Mouse (Mus musculus) heart, embryonic 15.5 days (tissue): Measurements from ENCODE around the gene Cygb. TPM values are rescaled to one million over a fixed set of nuclear protein-coding genes. Genes with fewer than 3 reads are reported as not detected.

Experiments used
- ATAC-seq: fragments of 200-750 bp; cut with Nextera tagmentation; replicated peaks from 2 replicates; pipeline ENCODE4 v1.8.0; 2017; ENCODE audit warnings: low read depth, moderate TSS enrichment; ENCODE audit not compliant: insufficient number of reproducible peaks, insufficient read depth, low FRiP score
- H3K27ac ChIP-seq: fragments of 300-500 bp; sonication (generic); 2 replicates; pipeline ENCODE4 v1.5.1; 2015; ENCODE audit warnings: mild to moderate bottlenecking, inconsistent platforms
- H3K27me3 ChIP-seq: fragments of 300-500 bp; sonication (generic); 2 replicates; pipeline ENCODE4 v1.6.1; 2015; ENCODE audit warnings: inconsistent platforms
- H3K36me3 ChIP-seq: fragments of 300-500 bp; sonication (generic); 2 replicates; pipeline ENCODE4 v1.6.1; 2015; ENCODE audit warnings: mild to moderate bottlenecking, inconsistent platforms
- H3K4me1 ChIP-seq: fragments of 300-500 bp; sonication (generic); replicated peaks from 2 replicates; pipeline ENCODE4 v1.6.1; 2015; ENCODE audit warnings: inconsistent platforms
- H3K4me2 ChIP-seq: fragments of 300-500 bp; sonication (generic); 2 replicates; pipeline ENCODE4 v1.6.1; 2015; ENCODE audit warnings: inconsistent platforms, mild to moderate bottlenecking, moderate library complexity
- H3K4me3 ChIP-seq: fragments of 300-500 bp; sonication (generic); 2 replicates; pipeline ENCODE4 v1.5.1; 2015; ENCODE audit warnings: mild to moderate bottlenecking, inconsistent platforms
- H3K9ac ChIP-seq: fragments of 300-500 bp; sonication (generic); 2 replicates; pipeline ENCODE4 v1.6.1; 2015; ENCODE audit warnings: mild to moderate bottlenecking, inconsistent platforms
- H3K9me3 ChIP-seq: fragments of 300-500 bp; sonication (generic); replicated peaks from 2 replicates; pipeline ENCODE4 v1.6.1; 2016; ENCODE audit warnings: inconsistent platforms
- WGBS: fragments of 180-500 bp; shearing (Covaris S2); methylation state at CpG from one replicate; pipeline ENCODE4 v1.1.7; 2015; ENCODE audit warnings: mixed read lengths; 5-methylcytosine and 5-hydroxymethylcytosine counted together
- polyA plus RNA-seq: library from polyadenylated mRNA; unstranded; fragments of >200 nt; fragmentation: Nextera tagmentation; extraction: Ambion mirVana; gene quantifications from 2 replicates; pipeline ENCODE4 v1.2.1, GENCODE M21; 2015

Cygb gene
- polyA plus RNA-seq, 1 experiment from 2014 or later: 9.1 TPM

DNA sequence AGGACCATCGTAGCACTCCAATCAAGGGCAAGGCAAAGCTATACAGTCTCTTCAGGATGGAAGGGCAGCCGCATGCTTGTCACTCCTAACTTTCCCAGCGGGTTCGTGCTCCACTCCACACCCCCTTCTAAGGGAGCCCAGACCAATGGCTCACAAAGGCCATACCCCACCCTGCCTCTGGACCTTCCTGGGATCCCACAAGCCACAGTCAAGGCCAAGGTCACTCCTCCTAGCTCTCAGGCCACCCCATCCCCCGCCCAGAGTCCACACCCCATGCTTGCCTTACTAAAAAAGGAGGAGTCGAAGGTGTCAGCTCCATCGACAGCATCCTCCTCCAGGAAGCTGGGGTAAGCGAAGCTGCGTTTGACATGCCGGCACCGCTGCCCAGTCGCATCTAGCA lies 50.0 kb downstream of the Cygb start:
- no peak overlapping the region for H3K27ac ChIP-seq
- no peak overlapping the region for H3K4me2 ChIP-seq
- no peaks in the 10 kb centered on the region for H3K4me1 ChIP-seq
- H3K4me3 ChIP-seq: no peak overlapping the region
- no peaks in the 10 kb centered on the region for H3K27me3 ChIP-seq
- H3K36me3 ChIP-seq: peaks cover 30% of the 10 kb centered on the region; the same call in 1 of the 2 replicates
- no peak overlapping the region for H3K9ac ChIP-seq
- WGBS: 89% methylated on average over 12 of the region's 12 CpGs
- no peak for ATAC-seq
- H3K9me3 ChIP-seq: no peaks in the 10 kb centered on the region

DNA sequence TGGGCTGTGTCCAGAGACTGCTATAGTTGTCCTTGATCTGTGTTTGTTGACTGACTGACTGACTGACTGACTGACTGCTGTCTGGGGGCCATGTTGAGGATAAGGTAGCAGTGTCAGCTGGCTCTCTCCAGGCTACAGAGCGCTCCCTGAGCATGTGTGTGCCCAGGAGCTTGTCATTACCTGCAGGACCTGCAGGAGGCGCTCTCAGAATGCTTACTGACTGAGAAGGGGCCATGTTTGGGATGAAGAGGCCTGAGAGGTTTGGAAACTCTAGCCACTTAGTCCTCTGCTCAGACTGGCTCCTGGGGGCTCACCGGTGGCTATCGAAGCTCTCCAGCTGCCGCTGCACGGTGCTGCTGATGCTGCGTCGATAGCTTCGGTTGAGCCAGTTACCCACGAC lies 50.8 kb downstream of the Cygb start:
- no peaks in the 10 kb centered on the region for H3K9me3 ChIP-seq
- no peaks in the 10 kb centered on the region for H3K4me1 ChIP-seq
- no peak for ATAC-seq
- no peak overlapping the region for H3K9ac ChIP-seq
- no peak overlapping the region for H3K27ac ChIP-seq
- H3K4me2 ChIP-seq: no peak overlapping the region
- 75% methylated on average over 10 of the region's 10 CpGs for WGBS
- no peak overlapping the region for H3K4me3 ChIP-seq
- H3K36me3 ChIP-seq: peaks cover 37% of the 10 kb centered on the region; the same call in 1 of the 2 replicates
- H3K27me3 ChIP-seq: no peaks in the 10 kb centered on the region

DNA sequence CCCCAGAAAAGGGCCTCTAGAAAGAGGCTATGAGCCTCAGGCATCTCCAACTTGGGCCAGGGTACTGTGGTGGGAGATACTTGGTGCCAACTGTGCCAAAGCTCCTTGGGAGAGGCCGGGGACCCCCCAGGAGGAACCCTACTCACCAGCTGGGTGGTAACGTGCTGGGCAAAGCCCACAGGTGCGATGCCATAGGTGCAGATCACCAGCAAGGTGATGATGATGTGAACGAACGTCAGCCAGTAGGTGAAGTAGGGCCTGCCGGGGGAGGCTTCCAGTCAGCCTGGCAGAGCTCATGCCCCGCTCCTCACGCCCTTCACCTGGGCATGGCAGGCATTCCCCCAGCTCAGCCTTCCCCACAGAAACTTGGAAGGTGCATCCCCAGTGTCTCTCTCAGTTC lies 52.1 kb downstream of the Cygb start:
- H3K4me3 ChIP-seq: no peak overlapping the region
- no peak overlapping the region for H3K9ac ChIP-seq
- peaks cover 37% of the 10 kb centered on the region; the same call in 1 of the 2 replicates for H3K36me3 ChIP-seq
- H3K4me1 ChIP-seq: no peaks in the 10 kb centered on the region
- H3K27ac ChIP-seq: no peak overlapping the region
- no peaks in the 10 kb centered on the region for H3K27me3 ChIP-seq
- no peak overlapping the region for H3K4me2 ChIP-seq
- no peaks in the 10 kb centered on the region for H3K9me3 ChIP-seq
- WGBS: 86% methylated on average over 8 of the region's 8 CpGs
- ATAC-seq: no peak

DNA sequence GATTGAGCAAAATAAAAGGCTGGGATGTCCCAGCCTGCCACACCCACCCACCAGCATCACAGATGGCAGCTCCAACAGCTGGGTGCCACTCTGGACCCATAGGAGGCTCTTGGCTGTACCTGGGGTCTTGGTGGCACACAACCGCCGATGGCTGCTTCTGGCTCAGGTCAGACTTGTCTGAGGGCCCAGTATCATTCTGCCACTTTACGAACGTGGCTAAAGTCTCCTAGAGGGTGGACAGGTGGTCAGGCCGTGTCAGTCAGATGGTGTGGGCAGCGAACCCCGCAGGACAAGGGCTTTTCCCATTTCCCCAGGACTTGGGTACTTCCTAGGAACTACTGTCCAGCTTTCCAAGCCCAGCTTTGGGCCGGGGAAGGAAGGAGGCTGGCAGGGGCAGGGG lies 52.9 kb downstream of the Cygb start:
- Histone ChIP-seq H3K9ac (no peak overlapping the region), H3K27ac (no peak overlapping the region), H3K36me3 (peaks cover 37% of the 10 kb centered on the region; the same call in 1 of the 2 replicates), H3K27me3 (no peaks in the 10 kb centered on the region), H3K4me1 (no peaks in the 10 kb centered on the region), H3K4me3 (no peak overlapping the region), H3K9me3 (no peaks in the 10 kb centered on the region), H3K4me2 (no peak overlapping the region)
- 89% methylated on average over 8 of the region's 8 CpGs for WGBS
- no peak for ATAC-seq

DNA sequence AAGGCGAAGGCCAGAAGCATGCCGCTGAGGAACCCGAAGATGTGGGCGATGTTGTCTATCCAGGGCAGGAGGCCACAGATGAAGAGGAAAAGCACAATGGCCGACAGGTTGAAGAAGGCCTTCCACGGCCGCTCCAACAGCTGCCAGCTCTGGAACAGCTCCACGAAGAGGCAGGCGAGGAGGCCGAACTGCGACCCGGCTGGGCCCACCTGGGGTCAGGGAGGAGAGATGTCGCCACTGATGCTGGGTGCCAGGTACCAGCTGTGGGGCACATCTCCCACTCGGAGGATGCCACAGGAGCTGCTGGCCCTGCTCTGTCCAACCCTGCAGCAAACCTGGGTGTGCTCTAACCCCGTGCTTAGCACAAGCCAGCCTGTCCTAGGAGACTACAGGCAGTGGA lies 54.9 kb downstream of the Cygb start:
- WGBS: 91% methylated on average over 15 of the region's 15 CpGs

DNA sequence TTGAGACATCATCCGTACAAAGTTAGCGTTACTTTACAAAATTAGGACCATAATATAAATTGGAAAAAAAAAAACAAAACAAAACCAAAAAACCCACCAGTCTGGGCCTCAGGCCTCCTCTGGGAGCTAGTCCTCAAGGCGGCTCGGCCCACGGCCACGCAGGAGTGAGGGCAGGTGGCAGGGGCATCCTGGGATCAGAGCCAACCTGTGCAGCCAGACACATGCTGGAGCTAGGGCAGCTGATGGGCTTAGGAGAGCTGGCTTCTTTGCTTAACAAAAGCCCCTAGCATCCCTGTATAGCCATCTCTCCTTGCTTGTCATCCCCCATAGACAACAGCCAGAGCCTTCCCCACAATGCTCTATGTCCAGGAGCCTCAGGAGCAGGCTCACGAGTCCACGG lies 55.9 kb downstream of the Cygb start:
- Histone ChIP-seq H3K27me3 (no peaks in the 10 kb centered on the region), H3K4me2 (no peak overlapping the region), H3K27ac (no peak overlapping the region), H3K4me3 (no peak overlapping the region), H3K4me1 (no peaks in the 10 kb centered on the region), H3K9me3 (no peaks in the 10 kb centered on the region), H3K36me3 (peaks cover 20% of the 10 kb centered on the region; the same call in 1 of the 2 replicates), H3K9ac (no peak overlapping the region)
- 87% methylated on average over 8 of the region's 8 CpGs for WGBS
- ATAC-seq: no peak

More for the DNA sequence above, 54.9 kb downstream of the Cygb start:
- Histone ChIP-seq H3K27ac (no peak overlapping the region), H3K9ac (no peak overlapping the region), H3K4me1 (no peaks in the 10 kb centered on the region), H3K4me3 (no peak overlapping the region), H3K9me3 (no peaks in the 10 kb centered on the region), H3K36me3 (peaks cover 30% of the 10 kb centered on the region; the same call in 1 of the 2 replicates), H3K4me2 (no peak overlapping the region), H3K27me3 (no peaks in the 10 kb centered on the region)
- ATAC-seq: no peak

DNA sequence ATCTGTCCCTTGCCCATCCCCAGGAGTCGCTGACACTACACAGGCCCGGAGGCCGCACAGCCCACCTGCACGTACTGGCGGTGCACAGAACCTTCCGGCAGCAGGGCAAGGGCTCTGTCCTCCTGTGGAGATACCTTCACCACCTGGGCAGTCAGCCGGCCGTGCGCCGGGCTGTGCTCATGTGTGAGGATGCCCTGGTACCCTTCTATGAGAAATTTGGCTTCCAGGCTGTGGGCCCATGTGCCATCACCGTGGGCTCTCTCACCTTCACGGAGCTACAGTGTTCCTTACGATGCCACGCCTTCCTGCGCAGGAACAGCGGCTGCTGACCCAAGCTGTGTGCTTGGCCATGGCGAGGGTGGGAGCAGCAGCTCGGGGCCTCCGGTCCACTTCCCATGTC lies 57.3 kb downstream of the Cygb start:
- peaks cover 16% of the 10 kb centered on the region; the same call in 1 of the 2 replicates for H3K36me3 ChIP-seq
- no peak overlapping the region for H3K4me3 ChIP-seq
- H3K4me1 ChIP-seq: peaks cover 6% of the 10 kb centered on the region; the same call in 1 of the 2 replicates
- no peak overlapping the region for H3K9ac ChIP-seq
- H3K9me3 ChIP-seq: no peaks in the 10 kb centered on the region
- no peak for ATAC-seq
- H3K4me2 ChIP-seq: no peak overlapping the region
- WGBS: 86% methylated on average over 19 of the region's 19 CpGs
- no peaks in the 10 kb centered on the region for H3K27me3 ChIP-seq
- no peak overlapping the region for H3K27ac ChIP-seq

Other genes starting within 250 kb of the Cygb start
- 7.1 and 14.3 TPM in 2 replicates for gene Rnf157, start 241.3 kb downstream of the Cygb start, polyA plus RNA-seq
- gene Ubald2, start 220.2 kb downstream of the Cygb start, polyA plus RNA-seq: 29.3 and 32.5 TPM in 2 replicates
- gene Qrich2, start 188.1 kb downstream of the Cygb start, polyA plus RNA-seq: 0.10 TPM in 1 of 2 replicates, not detected in the other
- 81.7 and 98.2 TPM in 2 replicates for gene Prpsap1, start 160.1 kb downstream of the Cygb start, polyA plus RNA-seq
- gene Sphk1, start 123.4 kb downstream of the Cygb start, polyA plus RNA-seq: 2.8 and 4.4 TPM in 2 replicates
- gene Ube2o, start 72.9 kb downstream of the Cygb start, polyA plus RNA-seq: 14.4 and 20.7 TPM in 2 replicates
- gene Aanat, start 67.9 kb downstream of the Cygb start, polyA plus RNA-seq: not detected in 2 replicates
- 6.7 and 10.4 TPM in 2 replicates for gene Rhbdf2, start 27.3 kb downstream of the Cygb start, polyA plus RNA-seq
- gene Prcd, start 779 bp downstream of the Cygb start, polyA plus RNA-seq: 1.3 and 1.4 TPM in 2 replicates
- not detected in 2 replicates for gene St6galnac1, start 121.2 kb upstream of the Cygb start, polyA plus RNA-seq
- 18.8 and 19.8 TPM in 2 replicates for gene Mxra7, start 173.7 kb upstream of the Cygb start, polyA plus RNA-seq
- gene Mettl23, start 189.0 kb upstream of the Cygb start, polyA plus RNA-seq: 63.0 and 63.4 TPM in 2 replicates
- gene Jmjd6, start 189.1 kb upstream of the Cygb start, polyA plus RNA-seq: 66.5 and 67.4 TPM in 2 replicates
- gene Mfsd11, start 198.1 kb upstream of the Cygb start, polyA plus RNA-seq: 31.8 and 38.6 TPM in 2 replicates
- gene Srsf2, start 198.8 kb upstream of the Cygb start, polyA plus RNA-seq: 479 and 520 TPM in 2 replicates